Mouse (Mus musculus) C2C12 (cell line): ENCODE data around the gene Shb.

Experiments used
- CEBPB ChIP-seq: IDR thresholded peaks from one replicate; pipeline ENCODE4 v1.6.1; 2011; ENCODE audit warnings: low read depth, mild to moderate bottlenecking, control low read depth, moderate library complexity
- CTCF ChIP-seq: IDR thresholded peaks from one replicate; pipeline ENCODE4 v1.5.1; 2011; ENCODE audit not compliant: control insufficient read depth, insufficient read depth, insufficient read length
- FOSL1 ChIP-seq: IDR thresholded peaks from one replicate; pipeline ENCODE4 v1.8.0; 2011; ENCODE audit warnings: mild to moderate bottlenecking, low read length; ENCODE audit not compliant: poor library complexity, insufficient read depth, severe bottlenecking
- MAX ChIP-seq: IDR thresholded peaks from one replicate; pipeline ENCODE4 v1.6.1; 2011; ENCODE audit warnings: mild to moderate bottlenecking, control low read depth
- MYOG ChIP-seq: IDR thresholded peaks from one replicate; pipeline ENCODE4 v1.6.1; 2011; ENCODE audit not compliant: control insufficient read depth, insufficient read length; ENCODE audit errors: extremely low read depth
- USF1 ChIP-seq: IDR thresholded peaks from one replicate; pipeline ENCODE4 v1.6.1; 2011; ENCODE audit warnings: low read depth, mild to moderate bottlenecking, control low read depth, moderate library complexity

DNA sequence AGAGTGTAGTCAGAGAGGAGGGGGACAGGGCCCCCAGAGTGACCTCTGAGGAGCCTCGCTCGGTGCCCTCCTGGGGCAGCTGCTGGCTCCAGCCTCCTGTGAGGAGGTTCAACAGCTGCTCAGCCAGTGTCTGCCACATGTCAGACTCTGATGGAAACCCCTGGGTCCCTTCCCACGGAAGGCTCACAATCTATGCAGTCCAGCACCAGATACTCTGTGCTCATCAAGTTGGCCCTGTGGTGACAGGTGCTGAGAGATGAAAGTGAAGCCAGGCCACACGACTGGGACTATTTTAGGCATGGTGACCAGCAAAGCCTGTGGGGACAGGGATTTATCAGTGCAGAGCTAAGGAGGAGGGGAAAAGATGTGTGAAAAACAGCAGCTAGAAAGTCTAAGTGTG lies 87.5 kb downstream of the Shb start:
- TF ChIP-seq MYOG (no peak), CTCF (no peak), CEBPB (no peak), FOSL1 (no peak), USF1 (no peak), MAX (no peak)
